Mouse (Mus musculus) spleen, postnatal 14 days (tissue): ENCODE data around the gene Adgrg2.

Source experiments
- DNase-seq, 2 experiments: peaks; one replicate each; pipeline ENCODE4 v3.0.0; 2021 to 2022; ENCODE audit warnings: low spot score in 2 of 2

Gene Adgrg2

DNA sequence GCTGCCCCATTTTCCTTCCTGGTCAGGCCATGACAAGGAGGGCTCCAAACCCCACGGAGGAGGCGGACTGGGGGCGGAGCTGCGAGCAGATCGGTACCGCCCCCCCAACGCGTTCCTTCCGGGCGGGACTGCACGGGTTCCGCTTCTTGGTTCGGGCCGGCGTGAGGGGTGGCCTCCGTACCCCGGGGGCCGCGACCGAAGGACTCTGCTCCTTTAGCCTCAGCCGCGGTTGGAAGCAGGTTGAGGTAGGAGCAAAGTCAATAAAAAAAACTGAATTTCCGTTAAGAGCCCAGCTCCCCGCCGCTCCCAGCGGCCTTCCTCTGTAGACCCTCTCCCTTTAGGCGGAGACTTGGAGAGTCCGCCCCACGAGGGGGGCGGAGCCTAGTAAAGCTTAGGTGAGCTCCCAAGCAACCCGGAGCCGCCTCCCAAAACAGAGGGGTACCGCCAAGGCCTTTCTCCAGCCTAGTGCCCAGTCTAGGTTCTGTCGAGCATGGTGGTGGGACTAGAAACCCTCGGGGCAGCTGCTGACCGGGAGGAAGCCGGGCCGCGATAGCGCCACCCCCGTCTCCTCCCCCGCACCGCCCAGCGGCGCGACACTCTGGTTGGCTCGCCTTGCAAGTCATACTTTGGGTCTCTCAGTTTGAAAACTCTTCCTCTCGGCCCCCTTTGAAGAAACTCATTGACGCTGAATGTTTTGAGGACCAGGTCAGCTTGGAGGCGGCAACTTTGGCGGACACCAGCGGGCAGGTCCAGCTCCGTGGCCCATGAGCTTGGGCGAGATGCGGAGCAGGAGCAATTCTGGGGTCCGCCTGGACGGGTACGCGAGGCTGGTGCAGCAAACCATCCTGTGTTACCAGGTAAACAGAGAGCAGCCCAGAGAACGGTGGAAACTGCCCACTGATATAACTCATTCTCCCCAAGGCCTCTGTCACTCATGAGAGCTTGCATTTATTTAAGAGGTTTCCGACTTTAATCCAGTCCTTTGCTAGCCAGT lies 111.9 kb downstream of the Adgrg2 start, which contains the start of gene Phka2:
Phka2 (plus strand) TSS at position 119 of the 994 bp plus-strand sequence.
- DNase-seq: peak; percentile 61 to 74

GRCm38 (mm10) chrX:160509046-160509445 lies 118.6 kb downstream of the Adgrg2 start:
- DNase-seq: no peak

- no peak for DNase-seq
These were observed 119.7 kb downstream of the Adgrg2 start for GRCm38 (mm10) chrX:160510197-160510596.

DNA sequence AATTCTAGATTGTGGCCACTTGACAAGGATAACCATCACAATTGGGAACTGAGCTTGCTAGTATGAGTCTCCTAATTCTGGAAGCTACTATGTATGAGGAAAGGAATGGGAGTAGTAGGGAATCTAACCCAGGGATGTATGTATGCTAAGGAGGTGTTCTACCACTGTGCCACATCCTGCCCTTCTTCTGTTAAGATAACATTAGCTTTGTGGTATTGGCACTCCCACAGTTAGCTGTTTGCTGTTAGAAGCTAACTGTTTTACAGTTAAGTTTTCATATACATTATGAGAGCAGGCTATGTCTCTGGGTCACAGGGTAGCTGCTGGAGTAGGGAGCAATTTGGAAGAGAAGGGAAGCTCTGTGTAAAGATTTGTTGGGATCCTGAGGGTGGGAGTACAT lies 125.5 kb downstream of the Adgrg2 start:
- DNase-seq: no peak

DNA sequence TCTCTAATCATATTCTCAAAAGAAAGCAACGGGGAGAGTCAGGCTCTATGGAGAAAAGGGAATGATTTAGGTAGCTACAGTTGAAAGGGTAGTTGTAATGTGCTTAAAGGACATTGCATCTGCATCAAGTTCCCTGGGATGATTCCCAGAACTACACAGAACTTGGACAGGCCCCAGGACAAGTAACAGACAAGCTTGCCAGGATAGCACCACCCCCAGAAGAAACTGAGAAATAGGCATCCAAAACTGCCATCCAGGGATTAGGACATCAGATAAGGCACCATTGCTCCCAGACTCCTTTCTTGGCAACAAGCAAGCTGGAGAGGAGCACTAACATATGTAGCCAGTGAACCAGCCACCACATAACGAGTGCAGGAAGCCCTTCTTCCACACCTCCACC lies 152.3 kb downstream of the Adgrg2 start:
- no peak for DNase-seq
